Mouse (Mus musculus): ENCODE results near the gene Rps7.

DNA sequence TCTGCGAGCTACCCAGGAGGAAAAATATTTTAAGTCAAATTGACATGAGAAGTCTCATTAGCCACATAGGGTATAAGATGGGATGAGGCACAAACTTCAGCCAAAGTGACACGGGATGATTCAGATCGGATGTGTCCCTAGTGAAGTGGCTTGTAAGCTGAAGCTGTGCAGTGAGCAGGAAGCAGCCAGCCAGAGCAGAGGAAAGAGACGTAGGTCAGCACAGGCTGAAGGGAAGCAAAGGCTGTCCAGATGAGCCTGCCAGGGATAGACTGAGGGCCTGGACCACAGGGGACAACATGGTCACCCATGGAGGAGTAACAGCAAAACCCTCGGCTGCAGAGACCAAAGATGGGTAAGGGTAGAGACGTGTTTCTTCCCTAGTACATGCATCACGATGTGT, 21.4 kb downstream of the Rps7 start:
- TF ChIP-seq CTCF (conservative IDR thresholded peaks at IDR 0.05; ENCODE audit: insufficient read depth, insufficient read length, low read depth, low read length) (no peak), POLR2A (IDR thresholded peaks at IDR 0.05; ENCODE audit: low read depth, low read length) (no peak)

Measured in kidney, adult 2 months (tissue).